Mouse (Mus musculus) brown adipose tissue, adult 24 weeks (tissue): ENCODE results near the gene Ankrd65. TPM values are rescaled to one million over a fixed set of nuclear protein-coding genes. Genes with fewer than 3 reads are reported as not detected.
"Not testable (repeated sequence)": the region's sequence is repeated elsewhere in the genome, so short reads cannot be mapped to it uniquely, and the experiment has no call there.

Source experiments
- H3K27ac ChIP-seq: fragments of 200-500 bp; replicated peaks from 2 replicates; pipeline ENCODE4 v1.5.1; 2012; ENCODE audit warnings: low read depth, mild to moderate bottlenecking, low read length
- H3K4me1 ChIP-seq: fragments of 200-500 bp; 2 replicates; pipeline ENCODE4 v1.6.1; 2012; ENCODE audit warnings: low read length, mixed read lengths; ENCODE audit not compliant: control insufficient read depth, insufficient read depth, insufficient read length
- H3K4me3 ChIP-seq: fragments of 200-500 bp; 2 replicates; pipeline ENCODE4 v1.5.1; 2012; ENCODE audit warnings: low read depth, mild to moderate bottlenecking, low read length, moderate library complexity; ENCODE audit not compliant: insufficient read depth
- polyA plus RNA-seq: library from polyadenylated mRNA; stranded (reverse); fragments of >200 nt; gene quantifications from 2 replicates; pipeline ENCODE4 v1.2.4, GENCODE M21; 2012; ENCODE audit not compliant: missing spikeins, insufficient read depth, insufficient read length

Ankrd65 gene
- polyA plus RNA-seq, 1 experiment: not detected

DNA sequence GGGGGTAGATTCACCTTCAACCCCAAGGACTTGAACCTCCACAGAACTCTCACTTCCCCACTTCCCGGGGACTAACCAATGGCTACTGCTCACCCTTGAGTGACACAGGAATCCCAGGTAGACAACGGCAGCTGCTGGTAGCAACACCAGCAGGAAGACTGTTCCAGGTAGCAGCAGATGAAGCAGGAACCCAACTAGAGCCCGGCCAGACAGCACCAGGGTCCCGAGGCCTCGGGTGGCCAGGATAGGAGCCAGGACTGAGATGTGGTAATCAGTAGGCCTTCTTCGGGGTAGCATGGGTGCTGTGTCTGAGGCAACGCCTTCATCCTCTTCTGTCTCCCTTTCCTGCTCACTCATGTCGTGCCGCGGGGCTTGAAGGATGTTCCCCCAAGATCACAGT is 5.0 kb upstream of the Ankrd65 start:
- H3K4me1 ChIP-seq: peaks cover 4% of the 10 kb centered on the region
- no peak overlapping the region for H3K4me3 ChIP-seq
- no peak overlapping the region for H3K27ac ChIP-seq

DNA sequence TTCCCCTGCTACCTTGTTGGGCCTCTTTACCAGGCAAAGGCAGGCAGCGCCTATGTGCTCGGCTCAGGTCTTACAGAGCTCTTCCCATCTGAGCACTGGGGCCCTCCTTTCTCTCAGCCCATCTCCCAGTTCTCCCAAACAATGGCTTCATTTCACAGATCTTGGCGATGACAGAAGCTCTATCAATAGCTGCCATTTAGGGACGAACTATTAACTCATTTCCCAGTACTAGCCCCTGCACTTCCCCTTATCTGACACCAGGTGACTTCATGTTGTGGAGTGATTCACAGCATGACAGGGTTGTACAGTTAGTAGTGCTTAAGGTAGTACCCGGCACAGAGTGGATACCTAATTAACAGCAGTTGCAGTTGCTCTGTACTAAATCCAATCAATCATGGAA is 4.4 kb upstream of the Ankrd65 start, which contains the start of gene Tmem88b:
TSS of gene Tmem88b (minus strand) at position 56 of the 400 bp plus-strand sequence.
- Histone ChIP-seq H3K4me1 (peaks cover 3% of the 10 kb centered on the region; the same call in 1 of the 2 replicates), H3K27ac (no peak within 1 kb of the TSS), H3K4me3 (peak within 1 kb of the TSS; percentile 82)

DNA sequence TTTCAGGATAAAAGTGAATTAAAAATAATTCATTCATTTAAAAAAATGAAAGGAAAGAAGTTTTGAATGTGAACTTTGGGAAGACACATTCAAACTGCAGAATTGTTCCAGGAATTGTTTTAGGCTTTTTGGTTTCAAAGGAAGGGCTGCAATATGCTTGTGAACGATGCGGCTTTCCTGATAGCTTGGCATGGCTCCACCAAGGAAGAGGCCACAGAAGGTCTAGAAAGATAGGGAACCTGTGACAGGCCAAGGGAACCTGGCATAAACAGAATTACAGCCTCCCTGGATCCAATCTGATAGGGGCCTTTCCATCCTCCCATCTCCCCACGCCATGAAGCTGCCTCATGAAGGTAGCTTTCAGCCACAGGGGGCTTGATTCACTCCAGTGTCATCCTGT is 1.9 kb upstream of the Ankrd65 start:
- Histone ChIP-seq H3K27ac (no peak overlapping the region), H3K4me1 (no peaks in the 10 kb centered on the region), H3K4me3 (no peak overlapping the region)

DNA sequence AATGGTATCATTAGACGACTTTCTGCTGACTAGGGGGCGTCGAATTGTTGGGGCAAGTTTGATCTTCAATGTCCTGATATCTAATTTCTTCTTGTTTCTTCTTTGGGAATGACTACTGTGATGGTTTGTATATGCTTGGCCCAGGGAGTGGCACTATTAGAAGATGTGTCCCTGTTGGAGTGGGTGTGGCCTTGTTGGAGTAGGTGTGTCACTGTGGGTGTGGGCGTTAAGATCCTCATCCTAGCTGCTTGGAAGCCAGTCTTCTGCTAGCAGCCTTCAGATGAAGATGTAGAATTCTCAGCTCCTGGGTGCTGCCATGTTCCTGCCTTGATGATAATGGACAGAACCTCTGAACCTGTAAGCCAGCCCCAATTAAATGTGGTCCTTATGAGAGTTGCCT is 1.4 kb upstream of the Ankrd65 start:
- not testable (repeated sequence) for H3K27ac ChIP-seq, H3K4me3 ChIP-seq, H3K4me1 ChIP-seq

DNA sequence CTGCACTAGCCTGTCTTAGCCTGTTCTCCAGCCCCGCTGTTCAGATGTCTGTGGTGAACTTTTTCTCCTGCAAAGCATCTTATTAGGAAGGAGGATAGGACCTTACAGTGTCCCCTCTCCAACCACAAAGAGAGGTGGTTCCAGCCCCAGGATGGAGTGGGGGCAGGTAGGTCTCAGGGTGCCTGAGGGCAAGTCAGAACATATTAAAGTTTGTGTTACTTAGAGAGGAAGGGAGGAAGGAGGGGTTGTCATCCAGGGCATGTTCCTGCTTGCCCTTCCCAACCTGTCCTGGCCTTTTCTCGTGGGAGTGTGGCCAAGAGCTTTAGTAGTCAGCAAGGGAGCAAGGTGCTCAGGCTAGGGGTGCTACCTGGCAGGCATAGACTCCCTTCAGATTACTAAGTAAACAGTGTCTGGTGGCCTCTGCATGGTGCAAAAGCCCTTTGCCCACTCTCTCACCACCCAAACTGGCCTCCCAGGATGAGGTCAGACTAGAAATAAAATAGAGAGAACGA is 467 bp downstream of the Ankrd65 start:
- Histone ChIP-seq H3K4me3 (no peak overlapping the region), H3K27ac (no peak overlapping the region), H3K4me1 (no peaks in the 10 kb centered on the region)

DNA sequence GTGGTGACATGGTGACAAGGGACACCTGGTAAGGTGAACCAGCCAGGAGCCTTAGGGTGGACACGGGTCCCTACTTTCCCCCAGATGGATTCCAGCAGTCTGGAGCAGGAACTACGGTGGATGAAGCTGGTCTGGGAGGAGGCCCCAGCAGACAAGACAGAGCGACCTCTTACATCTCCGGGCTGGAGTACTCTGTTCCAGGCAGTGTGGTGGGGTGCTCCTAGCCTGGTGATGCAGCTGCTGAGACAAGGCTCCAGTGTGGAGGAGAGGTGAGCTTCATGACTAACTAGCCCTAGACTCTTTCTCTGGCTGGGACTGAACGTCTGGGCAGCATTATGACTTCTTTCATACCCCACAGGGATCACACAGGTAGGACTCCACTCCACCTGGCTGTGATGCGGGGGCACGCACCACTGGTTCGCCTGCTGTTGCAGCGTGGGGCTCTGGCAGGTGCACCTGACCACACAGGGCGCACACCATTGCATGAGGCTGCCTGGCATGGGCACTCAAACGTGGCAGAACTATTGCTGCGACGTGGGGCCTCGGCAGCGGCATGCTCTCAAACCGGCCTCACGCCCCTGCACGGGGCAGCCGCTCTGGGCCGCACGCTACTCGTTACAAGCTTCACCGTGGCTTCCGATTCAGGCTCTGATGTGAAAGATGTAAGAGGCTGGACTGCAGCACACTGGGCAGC is 1.1 kb downstream of the Ankrd65 start:
- Histone ChIP-seq H3K27ac (no peak overlapping the region), H3K4me1 (no peaks in the 10 kb centered on the region), H3K4me3 (no peak overlapping the region)

DNA sequence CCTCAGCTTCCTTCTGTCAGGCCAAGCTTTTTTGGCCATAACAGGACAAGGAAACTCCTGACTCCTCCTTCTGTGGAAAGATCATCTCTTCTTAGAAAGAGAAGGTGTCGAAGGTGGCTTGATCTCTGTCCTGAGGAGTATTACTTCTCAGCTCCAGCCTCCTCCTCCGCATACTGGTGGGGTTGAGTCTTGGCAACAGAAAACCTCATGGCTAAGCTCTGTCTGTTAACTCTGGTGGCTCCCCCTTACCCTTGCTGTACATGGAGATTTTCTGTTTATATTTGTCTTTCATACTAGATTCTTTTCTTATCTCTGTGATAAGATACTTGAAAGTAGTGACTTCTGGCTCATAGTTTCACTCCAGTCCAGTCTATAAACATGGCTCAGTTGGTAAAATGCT is 3.5 kb downstream of the Ankrd65 start:
- Histone ChIP-seq H3K4me3 (no peak overlapping the region), H3K4me1 (no peaks in the 10 kb centered on the region), H3K27ac (no peak overlapping the region)

DNA sequence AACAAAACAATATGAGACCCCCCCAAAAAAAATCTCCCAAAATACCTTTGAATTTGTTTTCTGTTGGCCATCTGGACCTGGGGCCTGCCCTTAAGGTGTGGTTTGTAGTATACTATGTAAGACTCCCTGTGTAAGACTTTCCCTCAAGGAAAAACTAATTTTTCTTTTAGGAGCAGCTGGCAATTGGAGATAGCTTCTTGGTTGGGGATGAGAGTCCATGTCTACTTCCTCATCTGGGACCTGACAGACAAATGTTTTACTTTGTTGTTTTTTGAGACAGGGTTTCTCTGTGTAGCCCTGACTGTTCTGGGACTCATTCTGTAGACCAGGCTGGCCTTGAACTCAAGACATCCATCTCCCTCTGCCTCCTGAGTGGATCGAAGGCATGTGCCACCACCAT is 11.8 kb downstream of the Ankrd65 start:
- Histone ChIP-seq H3K4me1 (0 out of 2 replicates have a peak, but pooled peaks cover 2% of the 10 kb centered on the region), H3K27ac (no peak overlapping the region)

DNA sequence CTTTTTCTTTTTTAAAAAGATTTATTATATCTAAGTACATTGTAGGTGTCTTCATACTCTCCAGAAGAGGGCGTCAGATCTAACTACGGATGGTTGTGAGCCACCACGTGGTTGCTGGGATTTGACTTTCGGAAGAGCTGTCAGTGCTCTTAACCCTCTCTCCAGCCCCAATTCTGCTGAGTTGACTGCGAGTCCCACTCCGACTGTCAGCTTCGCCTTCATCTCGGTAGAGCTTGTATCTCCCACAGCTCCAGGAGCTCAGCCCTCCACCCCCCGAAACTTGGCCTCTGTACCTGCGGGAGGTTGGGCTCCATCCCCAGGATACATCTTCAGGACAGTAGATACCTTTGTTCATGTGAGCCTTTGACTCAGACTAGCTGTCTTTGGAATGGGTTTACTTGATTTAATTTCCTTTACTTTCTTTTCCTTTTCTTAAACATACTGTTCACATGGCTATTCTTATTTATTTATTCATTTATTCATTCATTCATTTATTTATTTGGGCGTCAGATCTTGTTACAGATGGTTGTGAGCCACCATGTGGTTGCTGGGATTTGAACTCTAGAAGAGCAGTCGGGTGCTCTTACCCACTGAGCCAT is 12.6 kb downstream of the Ankrd65 start, which contains the start of gene Mrpl20:
TSS of gene Mrpl20 (plus strand) at position 138 of the 599 bp plus-strand sequence.
- H3K4me3 ChIP-seq: peak within 1 kb of the TSS; percentile 96
- H3K4me1 ChIP-seq: 0 out of 2 replicates have a peak, but pooled peaks cover 2% of the 10 kb centered on the region
- peak within 1 kb of the TSS; percentile 77 for H3K27ac ChIP-seq

More for the DNA sequence above, 11.8 kb downstream of the Ankrd65 start:
- no peak overlapping the region for H3K4me3 ChIP-seq

DNA sequence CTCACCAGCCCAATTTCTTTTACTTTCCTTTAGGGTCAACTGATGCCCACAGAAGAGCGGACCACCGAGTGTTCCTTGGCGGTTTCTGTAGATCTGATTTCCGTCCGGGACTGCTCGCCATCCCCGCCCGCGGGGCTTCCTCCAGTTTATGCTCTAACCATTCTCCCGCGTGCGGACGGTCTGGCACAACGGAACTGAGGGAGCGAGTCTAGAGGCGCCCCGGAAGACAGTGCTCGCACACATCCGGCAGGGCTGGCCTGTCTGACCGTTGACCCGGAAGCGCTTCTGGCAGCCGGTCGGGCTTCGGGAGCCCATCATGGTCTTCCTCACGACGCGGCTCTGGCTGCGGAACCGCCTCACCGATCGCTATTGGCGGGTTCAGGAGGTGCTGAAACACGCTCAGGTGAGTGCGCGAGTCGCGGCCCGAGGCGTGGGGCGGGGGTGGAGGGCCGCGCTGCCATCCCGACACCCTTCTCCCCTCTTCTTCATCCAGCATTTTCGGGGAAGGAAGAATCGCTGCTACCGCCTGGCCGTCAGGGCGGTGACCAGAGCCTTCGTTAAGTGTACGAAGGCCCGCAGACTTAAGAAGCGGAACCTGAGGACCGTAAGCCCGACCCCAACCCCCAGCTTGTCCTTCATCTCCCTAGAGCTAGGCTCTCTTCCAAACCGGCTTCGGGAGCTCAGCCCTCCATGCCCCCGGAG is 13.3 kb downstream of the Ankrd65 start:
- H3K4me1 ChIP-seq: 0 out of 2 replicates have a peak, but pooled peaks cover 2% of the 10 kb centered on the region
- H3K27ac ChIP-seq: peak overlapping the region; percentile 77
- H3K4me3 ChIP-seq: peak overlapping the region; percentile 96

DNA sequence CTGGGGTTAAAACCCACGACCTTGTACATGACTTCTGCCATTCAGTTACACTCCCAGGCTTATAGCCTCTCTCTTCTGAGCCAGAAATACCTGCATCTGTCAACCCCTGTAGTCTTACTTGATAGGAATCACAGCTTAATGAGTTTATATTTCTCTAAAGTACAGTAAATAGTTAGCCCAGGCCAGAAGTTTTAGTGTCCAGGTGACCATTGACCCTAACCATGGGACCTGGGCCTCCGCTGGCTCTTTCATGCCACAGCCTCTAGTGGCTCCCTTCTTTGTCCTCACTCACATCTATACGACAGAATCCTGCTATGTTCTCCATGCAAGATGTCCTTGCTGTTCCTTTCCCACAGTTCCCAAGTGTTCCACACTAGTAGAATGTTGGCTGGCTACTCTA is 17.6 kb downstream of the Ankrd65 start:
- H3K4me1 ChIP-seq: 0 out of 2 replicates have a peak, but pooled peaks cover under 1% of the 10 kb centered on the region
- H3K27ac ChIP-seq: no peak overlapping the region
- no peak overlapping the region for H3K4me3 ChIP-seq

DNA sequence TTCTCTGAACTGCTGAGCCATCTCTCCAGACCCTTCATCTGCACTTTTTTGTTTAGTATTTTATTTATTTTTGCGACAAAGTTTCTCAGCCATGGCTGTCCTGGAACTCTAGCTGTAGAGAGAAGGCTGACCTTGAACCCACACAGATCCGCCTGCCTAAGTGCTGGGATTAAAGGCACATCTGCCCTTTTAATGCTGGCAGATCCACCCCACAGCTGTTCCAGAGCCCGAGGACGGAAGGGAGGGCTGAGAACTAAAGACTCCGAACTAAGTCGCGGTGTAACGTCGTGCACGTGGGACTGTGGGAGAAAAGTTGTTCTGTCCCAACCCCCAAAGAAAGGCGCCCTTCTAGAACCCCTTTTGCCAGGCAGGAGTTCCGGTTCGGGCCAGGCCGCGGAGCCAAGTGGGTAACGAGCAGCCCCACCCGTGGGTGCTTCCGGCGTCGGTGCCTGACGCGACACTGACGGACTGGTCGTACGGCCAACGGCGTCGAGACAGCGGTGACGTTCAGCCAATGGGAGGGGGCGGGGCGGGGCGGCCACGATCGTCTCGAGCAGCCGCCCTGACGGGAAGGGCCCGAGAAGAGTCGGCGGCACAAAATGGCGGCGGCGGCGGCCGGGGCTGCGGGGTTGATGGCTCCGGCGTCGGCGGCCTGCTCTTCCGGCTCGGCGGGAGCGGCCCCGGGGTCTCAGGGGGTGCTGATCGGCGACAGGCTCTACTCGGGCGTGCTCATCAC is 21.9 kb downstream of the Ankrd65 start, which contains the start of gene Ccnl2:
TSS of gene Ccnl2 (plus strand) at position 561 of the 736 bp plus-strand sequence.
- H3K4me3 ChIP-seq: peak within 1 kb of the TSS; percentile 95
- peaks cover 8% of the 10 kb centered on the region; the same call in 1 of the 2 replicates for H3K4me1 ChIP-seq
- H3K27ac ChIP-seq: peak within 1 kb of the TSS; percentile 99

DNA sequence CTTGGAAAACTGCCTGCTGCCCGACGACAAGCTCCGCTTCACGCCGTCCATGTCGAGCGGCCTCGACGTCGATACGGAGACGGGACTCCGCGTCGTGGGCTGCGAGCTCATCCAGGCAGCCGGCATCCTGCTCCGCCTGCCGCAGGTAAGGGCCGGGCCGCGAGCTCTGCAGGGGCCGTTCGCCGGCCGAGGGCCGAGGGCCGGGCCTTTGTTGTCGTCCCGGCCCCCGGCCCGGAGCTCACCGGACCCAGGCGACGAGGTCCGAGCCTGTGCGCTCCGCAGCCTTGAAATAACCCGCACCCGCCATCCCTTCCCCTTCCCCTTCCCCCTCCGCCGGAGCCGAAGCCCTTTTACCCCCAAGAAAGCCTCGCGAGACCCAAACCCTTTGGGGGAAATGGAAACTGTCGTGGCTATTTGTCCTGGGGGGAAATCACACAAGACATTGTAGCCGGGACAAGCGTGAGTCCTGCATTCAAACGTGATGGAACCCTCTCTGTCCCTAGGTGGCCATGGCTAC is 22.5 kb downstream of the Ankrd65 start:
- H3K4me3 ChIP-seq: peak overlapping the region; percentile 95
- peak overlapping the region; percentile 90 for H3K27ac ChIP-seq
- peaks cover 8% of the 10 kb centered on the region; the same call in 1 of the 2 replicates for H3K4me1 ChIP-seq

DNA sequence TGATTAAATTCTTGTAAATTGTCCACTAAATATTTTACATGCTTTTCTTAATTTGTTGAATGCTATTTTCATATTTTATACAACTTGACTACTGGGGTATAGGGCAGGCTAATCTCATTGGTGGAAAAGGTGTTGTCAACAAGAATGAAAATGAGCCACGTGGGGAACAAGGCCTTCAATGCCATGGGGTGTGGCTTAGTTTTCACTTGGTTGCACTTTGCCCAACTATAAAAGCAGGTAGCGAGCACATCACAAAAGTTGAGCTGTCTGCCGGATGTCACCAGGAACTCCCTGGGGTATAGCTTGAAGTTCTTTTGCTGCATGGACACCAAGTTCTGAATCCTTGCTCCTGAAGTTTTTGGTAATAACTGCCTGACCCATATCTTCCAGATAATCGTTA is 27.3 kb downstream of the Ankrd65 start:
- peaks cover 8% of the 10 kb centered on the region; the same call in 1 of the 2 replicates for H3K4me1 ChIP-seq
- no peak overlapping the region for H3K27ac ChIP-seq
- no peak overlapping the region for H3K4me3 ChIP-seq
